Mouse (Mus musculus) cerebral cortex, adult 2 months (tissue): ENCODE results near the gene Marveld3.

Source experiments
- WGBS: fragments of 180-500 bp; shearing (Covaris S2); methylation state at CpG from one replicate; pipeline ENCODE4 v1.1.7; 2018; 5-methylcytosine and 5-hydroxymethylcytosine counted together

Marveld3 gene

GRCm38 (mm10) chr8:109961693-109962367 is at the start of gene Marveld3:
Marveld3 (minus strand) TSS chr8:109962203.
- 2% methylated on average over 64 of the region's 64 CpGs for WGBS

GRCm38 (mm10) chr8:110010868-110011267 is 48.9 kb upstream of the Marveld3 start:
- WGBS, result 40% methylated on average over 5 of the region's 5 CpGs

- WGBS, result 73% methylated on average over 8 of the region's 8 CpGs
These were observed 47.0 kb upstream of the Marveld3 start for GRCm38 (mm10) chr8:110008995-110009446.

- WGBS, result 77% methylated on average over 26 of the region's 26 CpGs
These were observed 46.4 kb upstream of the Marveld3 start for GRCm38 (mm10) chr8:110008228-110008994.

- 52% methylated on average over 17 of the region's 17 CpGs for WGBS
These were observed 44.5 kb upstream of the Marveld3 start for GRCm38 (mm10) chr8:110006312-110007023.

GRCm38 (mm10) chr8:110004300-110004699 is 42.3 kb upstream of the Marveld3 start:
- 84% methylated on average over 5 of the region's 5 CpGs for WGBS

- WGBS, result 50% methylated on average over 9 of the region's 9 CpGs
These were observed 41.0 kb upstream of the Marveld3 start for GRCm38 (mm10) chr8:110002953-110003352.

GRCm38 (mm10) chr8:109999974-110000373 is 38.0 kb upstream of the Marveld3 start:
- WGBS, result 89% methylated on average over 10 of the region's 10 CpGs

- WGBS, result 78% methylated on average over 7 of the region's 7 CpGs
These were observed 36.1 kb upstream of the Marveld3 start for GRCm38 (mm10) chr8:109998066-109998465.

- 87% methylated on average over 9 of the region's 9 CpGs for WGBS
These were observed 35.4 kb upstream of the Marveld3 start for GRCm38 (mm10) chr8:109997381-109997780.

- 80% methylated on average over 1 of the region's 1 CpGs for WGBS
These were observed 30.9 kb upstream of the Marveld3 start for GRCm38 (mm10) chr8:109992951-109993350.

GRCm38 (mm10) chr8:109992166-109992565 is 30.2 kb upstream of the Marveld3 start:
- 69% methylated on average over 5 of the region's 5 CpGs for WGBS

- whole genome bisulfite sequencing, result 78% methylated on average over 8 of the region's 8 CpGs
These were observed 28.2 kb upstream of the Marveld3 start, which contains the start of gene Tat for GRCm38 (mm10) chr8:109990224-109990623. Tat (plus strand) TSS chr8:109990437.

- WGBS, result 91% methylated on average over 8 of the region's 8 CpGs
These were observed 27.1 kb upstream of the Marveld3 start for GRCm38 (mm10) chr8:109989151-109989550.

GRCm38 (mm10) chr8:109987776-109988175 is 25.8 kb upstream of the Marveld3 start:
- 83% methylated on average over 7 of the region's 7 CpGs for WGBS

- WGBS, result 56% methylated on average over 7 of the region's 7 CpGs
These were observed 24.4 kb upstream of the Marveld3 start for GRCm38 (mm10) chr8:109986384-109986783.

GRCm38 (mm10) chr8:109983944-109984343 is 21.9 kb upstream of the Marveld3 start:
- WGBS, result 56% methylated on average over 5 of the region's 5 CpGs

GRCm38 (mm10) chr8:109982386-109983105 is 20.5 kb upstream of the Marveld3 start:
- 72% methylated on average over 15 of the region's 15 CpGs for WGBS

- 75% methylated on average over 6 of the region's 6 CpGs for WGBS
These were observed 17.3 kb upstream of the Marveld3 start for GRCm38 (mm10) chr8:109979339-109979738.

- 87% methylated on average over 4 of the region's 4 CpGs for WGBS
These were observed 10.9 kb upstream of the Marveld3 start for GRCm38 (mm10) chr8:109972901-109973300.

GRCm38 (mm10) chr8:109970323-109970722 is 8.3 kb upstream of the Marveld3 start:
- WGBS, result 6% methylated on average over 9 of the region's 9 CpGs

- WGBS, result 65% methylated on average over 10 of the region's 10 CpGs
These were observed 6.8 kb upstream of the Marveld3 start for GRCm38 (mm10) chr8:109968837-109969236.
